Mouse (Mus musculus) ES-E14 (cell line): ENCODE results near the gene Diaph3. TPM values are rescaled to one million over a fixed set of nuclear protein-coding genes. Genes with fewer than 3 reads are reported as not detected.

ENCODE experiments used
- DNase-seq: peaks from one replicate; pipeline ENCODE4 v3.0.0-alpha.2; 2013; ENCODE audit warnings: low read depth, low spot score
- H3K27ac ChIP-seq: 2 replicates; pipeline ENCODE4 v1.5.1; 2012; ENCODE audit warnings: low read depth, mild to moderate bottlenecking, low read length, moderate library complexity, mixed read lengths; ENCODE audit not compliant: poor library complexity, insufficient read depth, severe bottlenecking
- H3K36me3 ChIP-seq: 2 replicates; pipeline ENCODE4 v1.6.1; 2012; ENCODE audit warnings: mild to moderate bottlenecking, low read length, moderate library complexity, mixed read lengths; ENCODE audit not compliant: control insufficient read depth, poor library complexity, insufficient read depth, severe bottlenecking
- H3K4me1 ChIP-seq, 2 experiments: fragments of 150-350 bp in 1 of 2; sonication (generic) in 1 of 2; 2 replicates each; pipeline ENCODE4 v1.6.1; 2012; ENCODE audit warnings: low read length in 2 of 2, mild to moderate bottlenecking in 1 of 2, mixed read lengths in 1 of 2; ENCODE audit not compliant: control insufficient read depth in 2 of 2, insufficient read depth in 2 of 2, poor library complexity in 1 of 2
- H3K4me3 ChIP-seq, 2 experiments: fragments of 150-350 bp in 1 of 2; sonication (generic) in 1 of 2; 2 replicates each; pipeline ENCODE4 v1.5.1; 2012; ENCODE audit warnings: low read length in 2 of 2, low read depth in 1 of 2, mild to moderate bottlenecking in 1 of 2, mixed read lengths in 1 of 2; ENCODE audit not compliant: insufficient read depth in 1 of 2, poor library complexity in 1 of 2, severe bottlenecking in 1 of 2
- H3K9ac ChIP-seq: 2 replicates; pipeline ENCODE4 v1.6.1; 2012; ENCODE audit warnings: low read depth, mild to moderate bottlenecking, low read length, mixed read lengths; ENCODE audit not compliant: poor library complexity, insufficient read depth, severe bottlenecking
- H3K9me3 ChIP-seq: fragments of 150-350 bp; sonication (generic); 2 replicates; pipeline ENCODE4 v1.6.1; 2012; ENCODE audit warnings: low read depth, mild to moderate bottlenecking, low read length; ENCODE audit not compliant: control insufficient read depth, insufficient read depth
- CHD2 ChIP-seq: IDR thresholded peaks from 2 replicates; pipeline ENCODE4 v1.6.1; 2014; ENCODE audit warnings: mild to moderate bottlenecking, low read depth, low read length, inconsistent platforms
- HCFC1 ChIP-seq: IDR thresholded peaks from 2 replicates; pipeline ENCODE4 v1.6.1; 2012; ENCODE audit warnings: low read length, inconsistent platforms, borderline replicate concordance; ENCODE audit not compliant: insufficient read depth
- MAFK ChIP-seq: IDR thresholded peaks from 2 replicates; pipeline ENCODE4 v1.6.1; 2014; ENCODE audit warnings: mild to moderate bottlenecking, low read depth, low read length, inconsistent platforms; ENCODE audit not compliant: insufficient read depth
- ZC3H11A ChIP-seq: IDR thresholded peaks from 2 replicates; pipeline ENCODE4 v1.6.1; 2012; ENCODE audit warnings: low read depth, mild to moderate bottlenecking, inconsistent platforms, low read length, borderline replicate concordance
- ZNF384 ChIP-seq: IDR thresholded peaks from 2 replicates; pipeline ENCODE4 v1.6.1; 2012; ENCODE audit warnings: low read depth, low read length, inconsistent platforms
- in situ Hi-C, 2 experiments: fragments of 600-800 bp; cut with MboI; formaldehyde crosslinking; loops; one replicate each; pipeline ENCODE4 v1.15.1; 2025; ENCODE audit warnings: low sequenced_read_pairs in 2 of 2, inconsistent platforms in 1 of 2; ENCODE audit not compliant: unreplicated experiment in 2 of 2
- total RNA-seq: library from RNA; depleted of rRNA; stranded (reverse); fragments of 300-350 nt; gene quantifications from 2 replicates; pipeline ENCODE4 v1.2.3, GENCODE M21; 2012

The Diaph3 gene
- total RNA-seq, 1 experiment, result 13.1 TPM

DNA sequence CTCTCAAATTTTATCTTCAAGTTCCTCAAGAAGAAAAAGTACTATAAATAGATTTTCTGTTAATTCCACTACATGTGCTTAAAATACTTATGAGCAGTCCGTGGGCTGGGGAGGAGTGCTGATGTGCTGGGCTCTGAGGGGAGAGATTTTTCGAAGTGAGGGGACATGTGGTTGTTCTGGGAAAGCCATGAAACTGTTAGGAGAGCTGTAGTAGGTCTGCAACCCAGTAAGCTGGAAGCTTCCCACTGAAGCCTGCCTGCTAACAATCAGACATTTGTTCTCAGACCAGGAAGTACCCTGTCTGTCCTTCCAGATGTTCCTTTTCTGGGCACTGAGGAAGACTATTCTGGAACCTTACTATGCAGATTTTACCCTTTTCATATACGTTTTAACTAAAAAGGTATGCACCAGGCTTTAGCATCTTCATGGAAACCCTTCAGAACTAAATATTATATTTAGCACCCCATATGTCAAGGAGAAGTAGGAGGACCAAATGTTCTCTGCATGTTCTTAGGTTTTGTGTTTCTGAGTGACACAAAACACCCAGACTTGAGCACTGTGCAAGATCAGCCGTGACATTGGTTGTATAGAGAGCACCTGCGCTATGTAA is 516.1 kb downstream of the Diaph3 start:
- no peak overlapping the region for H3K4me3 ChIP-seq
- H3K9ac ChIP-seq, result no peak overlapping the region
- no peak for TF ChIP-seq CHD2
- no peak for TF ChIP-seq MAFK
- no peak for TF ChIP-seq ZNF384
- no peak for TF ChIP-seq HCFC1
- no peak for TF ChIP-seq ZC3H11A
- no peaks in the 10 kb centered on the region for H3K4me1 ChIP-seq
- no peaks in the 10 kb centered on the region for H3K9me3 ChIP-seq
- DNase-seq, result no peak
- no peaks in the 10 kb centered on the region for H3K36me3 ChIP-seq
- H3K27ac ChIP-seq, result no peak overlapping the region
- in situ Hi-C loops, result no loop called here

DNA sequence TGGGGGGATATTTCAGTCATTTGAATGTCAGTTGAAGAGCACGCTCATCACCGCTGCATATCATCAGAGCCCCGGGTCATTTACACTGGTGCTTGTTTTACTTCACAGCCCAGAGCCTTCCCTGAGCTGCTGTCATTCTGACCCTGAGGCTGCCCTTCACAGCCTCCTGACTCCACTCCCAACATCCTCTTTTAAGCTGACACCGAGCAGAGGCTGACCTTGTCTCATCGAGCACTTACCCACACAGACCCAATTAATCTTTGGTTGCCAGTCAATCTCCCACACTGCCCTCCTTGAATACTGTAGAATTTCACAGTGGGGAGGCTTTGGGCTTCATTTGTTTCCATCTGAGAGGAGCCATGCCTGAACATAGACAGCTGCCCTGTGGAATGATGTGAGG is 521.4 kb downstream of the Diaph3 start:
- in situ Hi-C loops, result no loop called here

More for the DNA sequence above, 521.4 kb downstream of the Diaph3 start:
- no peak for DNase-seq
- TF ChIP-seq MAFK, result no peak
- no peak for TF ChIP-seq ZC3H11A
- TF ChIP-seq CHD2, result no peak
- TF ChIP-seq ZNF384, result no peak
- Histone ChIP-seq H3K4me3 (no peak overlapping the region), H3K36me3 (no peaks in the 10 kb centered on the region), H3K27ac (no peak overlapping the region), H3K4me1 (no peaks in the 10 kb centered on the region), H3K9ac (no peak overlapping the region), H3K9me3 (peaks cover 5% of the 10 kb centered on the region; the same call in 1 of the 2 replicates)
